Mouse (Mus musculus): ENCODE measurements around the gene Rpl31.

The Rpl31 gene

DNA sequence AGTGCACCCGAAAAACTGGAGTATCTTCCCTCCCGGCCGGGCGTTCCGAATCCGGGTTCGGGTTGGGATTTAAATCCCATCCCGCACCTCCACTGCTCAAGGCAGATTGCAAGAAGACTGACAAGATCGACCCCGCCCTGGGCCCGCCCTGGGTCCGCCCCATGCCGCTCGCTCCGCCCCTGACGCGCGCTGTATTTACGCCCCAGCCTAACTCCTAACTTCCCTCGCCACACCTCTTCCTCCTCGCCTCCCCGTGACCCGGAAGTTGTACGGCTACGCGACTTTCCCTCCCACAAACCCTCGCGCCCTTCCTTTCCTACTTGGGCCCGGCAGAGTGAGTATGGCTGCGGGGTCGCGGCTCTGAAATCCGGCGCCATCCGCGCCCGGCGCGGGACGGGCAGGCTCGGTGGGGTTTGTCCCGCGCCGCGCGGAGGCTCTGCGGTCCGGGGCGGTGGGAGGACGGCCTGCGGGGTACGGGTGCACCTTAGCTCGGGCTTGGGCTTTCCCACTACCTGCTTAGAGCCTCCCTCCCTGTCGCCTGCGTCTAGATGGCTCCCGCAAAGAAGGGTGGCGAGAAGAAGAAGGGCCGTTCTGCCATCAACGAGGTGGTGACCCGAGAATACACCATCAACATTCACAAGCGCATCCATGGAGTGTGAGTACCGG is at the start of gene Rpl31:
Gene Rpl31, plus strand, starts transcription at position 242 of the 666 bp plus-strand sequence.
- DNase-seq (ENCODE audit: low spot score): peak; percentile 97

DNA sequence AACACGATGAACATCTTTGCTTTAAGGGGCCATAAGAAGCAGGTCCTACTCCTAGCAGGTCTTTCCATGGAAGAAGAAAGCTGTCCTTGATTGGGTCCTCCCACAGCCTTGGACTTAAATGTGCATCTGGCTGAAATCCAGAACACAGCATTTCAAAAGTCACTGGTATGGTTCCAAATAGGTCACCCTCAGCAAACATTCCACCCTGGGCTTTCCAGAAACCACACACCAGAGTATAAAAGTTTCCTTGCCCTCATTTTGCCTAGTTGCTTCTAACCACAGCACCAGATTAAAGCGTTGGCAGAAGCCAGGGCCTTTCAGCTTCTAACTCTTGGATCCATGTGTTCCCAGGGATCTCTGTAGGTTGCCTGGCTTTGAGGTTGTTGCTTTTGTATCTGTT is 49.7 kb upstream of the Rpl31 start:
- peak; percentile 38 for DNase-seq (ENCODE audit: low spot score)

DNA sequence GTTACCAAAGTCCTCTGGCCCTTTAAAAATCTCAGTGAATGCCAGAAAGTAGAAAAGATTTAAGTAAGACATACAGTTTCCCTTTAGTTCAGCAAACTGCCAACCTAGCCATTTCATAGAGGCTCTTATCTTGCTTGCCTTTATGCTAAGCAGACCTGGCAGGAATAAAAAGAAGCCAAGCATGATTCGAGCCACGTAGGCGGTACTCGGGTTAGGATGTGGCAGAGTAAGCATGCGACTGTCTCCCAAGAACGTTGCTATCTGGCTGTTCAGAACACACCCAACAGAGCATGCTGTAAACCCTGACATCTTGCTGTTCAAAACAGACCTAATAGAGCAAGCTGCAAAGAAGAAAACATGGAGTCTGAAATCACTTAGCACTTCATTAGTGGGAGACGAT is 48.8 kb upstream of the Rpl31 start:
- DNase-seq (ENCODE audit: low spot score): no peak

DNA sequence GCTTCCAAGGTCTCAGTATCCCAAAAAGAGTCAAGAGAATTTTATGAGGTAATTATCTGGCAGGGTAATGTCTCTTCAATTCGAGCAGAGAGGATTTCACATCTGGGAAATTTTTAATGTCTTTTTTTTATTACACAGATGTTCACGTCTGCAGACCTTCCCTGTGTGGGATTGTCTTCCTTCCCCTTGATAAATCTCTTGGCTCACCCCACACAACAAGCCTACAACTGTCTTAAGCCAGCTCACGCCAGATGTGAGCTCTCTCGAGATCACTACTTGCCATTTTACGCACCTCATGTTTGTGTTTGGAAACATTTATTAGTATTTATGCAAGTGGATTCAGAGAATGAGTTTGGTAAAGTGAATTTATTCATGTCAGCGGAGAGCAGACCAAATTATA is 45.7 kb upstream of the Rpl31 start:
- no peak for DNase-seq (ENCODE audit: low spot score)

DNA sequence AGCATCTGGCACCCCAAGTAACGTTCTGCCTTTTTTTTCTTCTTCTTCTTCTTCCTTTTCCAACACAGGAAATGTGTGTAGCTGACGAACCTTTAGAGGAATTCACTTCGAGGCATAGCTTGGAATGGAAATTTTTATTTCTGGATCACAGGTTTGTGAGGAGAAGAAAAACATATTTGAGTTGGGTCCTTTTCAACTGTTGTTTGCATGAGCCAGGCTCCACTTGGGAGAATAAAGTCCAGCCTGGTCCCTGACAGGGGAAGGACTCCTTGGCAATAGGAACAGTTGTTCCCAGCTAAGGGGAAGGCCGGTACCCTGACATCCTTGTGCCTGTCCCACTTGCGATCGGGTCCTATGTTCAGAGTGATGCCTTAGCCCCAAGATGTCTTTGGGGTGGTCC is 42.4 kb upstream of the Rpl31 start:
- no peak for DNase-seq (ENCODE audit: low spot score)

DNA sequence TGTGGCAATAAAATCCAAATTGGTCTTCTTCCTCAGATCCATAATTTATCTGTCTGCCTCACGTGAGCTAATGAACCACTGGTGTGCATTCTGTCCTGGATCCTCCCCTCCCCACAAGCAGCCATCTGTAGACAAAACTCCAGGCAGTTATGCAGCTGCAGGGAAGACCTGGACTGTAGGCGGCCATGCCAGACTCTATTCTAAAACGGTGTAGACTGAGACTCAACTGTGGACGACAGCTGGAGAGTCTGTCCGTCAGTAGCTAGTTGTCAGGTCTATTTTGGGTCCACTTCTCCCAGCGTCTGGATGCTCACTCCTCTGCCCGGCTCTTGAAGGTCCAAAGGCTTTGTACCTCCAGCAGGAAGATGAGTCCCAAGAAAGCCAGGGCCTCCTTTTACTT is 40.1 kb upstream of the Rpl31 start:
- DNase-seq (ENCODE audit: low spot score): no peak

DNA sequence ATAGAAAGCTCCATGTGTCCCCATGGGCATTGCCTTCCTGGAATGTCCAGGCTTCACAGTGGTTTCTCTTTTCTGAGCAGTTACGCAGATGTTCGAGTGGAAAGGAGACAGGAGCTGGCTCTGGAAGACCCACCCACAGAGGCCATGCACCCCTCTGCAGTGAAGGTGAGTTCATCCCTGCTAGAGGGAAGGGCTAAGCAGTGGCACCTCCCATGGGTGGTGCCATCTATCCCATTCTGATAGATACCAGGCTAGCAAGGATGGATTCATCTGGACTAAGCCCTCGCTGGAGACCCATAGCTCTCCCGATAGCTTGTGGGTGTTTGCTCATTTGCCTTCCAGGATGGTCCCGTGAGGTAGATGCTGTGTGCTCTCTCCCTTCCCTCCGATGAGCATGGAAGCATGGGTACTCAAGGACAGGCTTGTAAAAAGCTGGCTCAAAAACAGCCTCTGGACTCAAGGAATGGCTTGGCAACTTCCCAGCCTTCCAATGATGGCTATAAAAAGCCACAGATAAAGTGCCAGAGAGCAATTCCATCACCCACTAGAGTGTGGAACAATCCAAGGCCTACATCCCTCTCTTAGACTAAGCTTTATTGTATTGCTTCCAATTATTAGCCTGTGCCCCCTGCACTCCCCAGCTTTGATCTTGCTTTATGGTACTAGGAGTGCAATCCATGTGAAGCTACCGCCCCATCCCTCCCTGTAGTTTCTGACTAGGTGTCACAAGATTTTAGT is 36.6 kb upstream of the Rpl31 start:
- peak; percentile 45 for DNase-seq (ENCODE audit: low spot score)

DNA sequence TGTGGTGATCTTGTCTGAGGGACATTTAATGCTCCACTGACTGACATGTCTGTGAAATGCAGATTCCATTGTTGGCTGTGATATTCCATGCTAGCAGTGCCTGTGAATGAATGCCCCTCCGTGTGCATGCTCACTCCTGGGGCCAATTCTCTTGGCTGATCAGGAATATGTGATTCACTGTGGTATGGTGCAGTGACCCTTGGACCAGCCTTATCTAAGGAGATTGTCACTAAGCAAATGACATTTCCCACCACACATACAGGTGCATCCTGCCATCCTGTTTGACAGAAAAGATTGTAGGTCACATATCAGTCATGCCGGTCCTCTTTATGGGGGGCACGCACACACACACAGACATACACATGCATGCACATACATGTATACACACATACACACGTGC is 35.2 kb upstream of the Rpl31 start:
- no peak for DNase-seq (ENCODE audit: low spot score)

DNA sequence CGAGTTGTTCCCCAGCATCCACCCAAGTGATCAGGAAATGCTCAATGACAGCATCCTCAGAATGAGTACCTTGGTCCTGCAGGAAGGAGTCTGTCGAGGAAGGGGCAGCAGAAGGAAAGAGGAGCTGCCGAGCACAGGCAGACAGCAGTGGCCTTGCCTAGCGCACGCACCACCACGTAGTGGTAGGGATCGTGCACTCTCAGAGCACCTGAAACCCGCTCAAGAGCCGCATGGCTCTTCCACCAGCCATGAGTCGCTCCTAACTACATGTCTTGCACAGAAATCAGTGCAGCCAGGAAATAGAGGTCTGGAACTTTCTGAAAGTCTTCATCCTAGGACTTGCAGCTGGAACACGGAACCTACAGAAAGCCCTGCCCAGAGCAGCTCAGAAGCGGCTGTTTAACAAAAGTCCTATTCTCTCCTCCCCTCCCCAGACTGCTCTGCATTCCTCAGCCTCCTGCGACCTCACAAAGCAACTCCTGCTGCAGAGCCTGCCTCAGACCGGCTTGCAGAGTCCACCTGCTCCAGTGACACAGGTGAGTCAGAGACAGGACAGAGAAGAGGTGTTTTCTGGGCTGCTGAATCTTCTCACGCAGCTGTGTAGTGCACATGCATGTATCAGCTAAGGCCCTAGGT is 32.0 kb upstream of the Rpl31 start:
- DNase-seq (ENCODE audit: low spot score): no peak

DNA sequence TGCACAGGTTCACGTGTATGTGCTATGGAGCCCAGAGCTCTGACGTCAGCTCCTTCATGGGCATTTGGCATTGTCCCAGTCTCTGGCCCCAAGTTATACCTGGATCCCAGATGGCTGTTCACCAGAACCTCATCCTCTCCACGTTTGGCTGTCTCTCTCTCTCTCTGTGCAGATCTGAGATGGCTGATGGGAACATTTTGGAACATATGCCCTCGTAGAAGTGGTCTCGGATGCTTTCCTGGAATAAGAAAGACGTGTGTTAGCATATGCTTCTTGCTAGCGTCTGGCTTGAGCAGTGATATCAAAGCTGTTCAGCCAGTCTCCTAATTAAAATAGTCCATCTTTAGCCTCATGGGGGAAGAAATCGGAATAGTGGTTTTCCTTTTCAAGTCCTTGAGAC is 30.9 kb upstream of the Rpl31 start:
- no peak for DNase-seq (ENCODE audit: low spot score)

DNA sequence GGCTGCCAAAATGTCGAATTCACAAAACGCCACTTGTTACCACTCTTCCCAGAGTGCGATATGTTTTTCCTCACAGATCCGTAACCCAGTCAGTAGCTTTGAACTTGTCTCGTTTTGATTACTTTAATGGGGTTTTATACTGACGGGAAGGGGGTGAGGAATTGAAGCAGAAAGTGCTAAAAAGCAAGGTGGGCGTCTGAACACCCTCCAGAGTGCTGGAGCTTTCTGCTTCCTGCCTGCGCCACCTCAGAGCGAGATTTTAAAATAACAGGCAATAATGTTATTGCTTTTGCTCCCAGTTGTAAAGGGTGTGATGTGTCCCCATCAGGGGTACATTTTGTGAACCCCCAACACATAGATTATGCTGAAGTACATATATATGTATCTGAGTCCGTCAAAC is 28.8 kb upstream of the Rpl31 start:
- no peak for DNase-seq (ENCODE audit: low spot score)

DNA sequence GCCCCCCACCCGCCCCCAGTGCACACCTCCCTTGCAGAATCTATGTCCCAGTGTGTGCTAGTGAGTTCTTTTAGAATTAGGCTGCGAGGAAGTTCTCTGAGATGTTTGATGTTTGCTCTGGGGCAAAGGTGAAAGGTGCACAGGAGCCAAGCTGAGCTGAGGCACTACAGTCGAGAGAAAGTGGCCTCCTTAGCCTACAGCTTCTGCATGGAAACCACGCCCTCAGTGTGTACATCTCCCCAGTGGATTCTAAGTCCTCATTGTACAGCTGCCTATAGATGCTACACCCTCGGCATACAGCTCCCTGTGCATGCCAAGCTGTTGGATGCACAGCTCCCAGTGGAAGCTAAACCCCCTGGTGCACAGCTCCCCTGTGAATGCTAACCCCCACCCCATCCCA is 28.2 kb upstream of the Rpl31 start:
- no peak for DNase-seq (ENCODE audit: low spot score)

DNA sequence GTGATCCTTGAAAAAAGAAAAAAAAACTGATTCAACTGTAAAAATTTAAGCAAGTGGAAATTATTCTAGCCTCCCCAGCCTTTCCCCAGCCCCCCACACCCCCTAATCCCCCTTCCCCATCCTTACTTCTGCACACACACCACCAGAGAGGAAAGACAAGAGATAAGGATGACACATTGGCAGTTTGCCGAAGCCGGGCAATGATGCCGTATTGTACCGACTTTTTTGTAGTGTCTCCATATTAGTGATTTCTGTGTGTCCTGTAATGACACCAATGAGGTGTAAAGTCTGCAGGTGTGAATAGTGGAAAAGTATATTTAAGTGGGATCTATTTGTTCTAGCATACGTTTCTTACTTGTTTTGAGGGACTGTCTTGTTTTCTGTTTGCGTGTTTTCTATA is 27.5 kb upstream of the Rpl31 start:
- DNase-seq (ENCODE audit: low spot score): no peak

DNA sequence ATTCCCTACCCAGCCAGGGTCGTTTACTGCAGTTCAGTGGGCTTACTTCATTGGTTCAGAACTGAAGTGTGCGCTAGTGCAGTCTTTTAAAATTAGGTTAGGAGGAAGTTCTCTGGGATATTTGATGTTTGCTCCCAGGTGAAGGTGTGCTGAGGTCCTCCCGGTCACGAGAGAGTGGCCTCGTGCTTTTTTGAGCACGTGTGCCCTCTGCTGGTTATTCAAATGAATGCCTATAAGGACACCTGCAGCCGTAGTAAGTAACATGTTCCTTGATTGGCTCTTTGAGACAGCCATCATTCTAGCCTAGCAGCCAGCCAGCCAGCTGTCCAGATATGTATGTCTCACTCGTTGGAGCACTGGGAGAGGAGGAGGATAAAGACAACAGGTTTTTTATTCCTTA is 27.0 kb upstream of the Rpl31 start:
- no peak for DNase-seq (ENCODE audit: low spot score)

DNA sequence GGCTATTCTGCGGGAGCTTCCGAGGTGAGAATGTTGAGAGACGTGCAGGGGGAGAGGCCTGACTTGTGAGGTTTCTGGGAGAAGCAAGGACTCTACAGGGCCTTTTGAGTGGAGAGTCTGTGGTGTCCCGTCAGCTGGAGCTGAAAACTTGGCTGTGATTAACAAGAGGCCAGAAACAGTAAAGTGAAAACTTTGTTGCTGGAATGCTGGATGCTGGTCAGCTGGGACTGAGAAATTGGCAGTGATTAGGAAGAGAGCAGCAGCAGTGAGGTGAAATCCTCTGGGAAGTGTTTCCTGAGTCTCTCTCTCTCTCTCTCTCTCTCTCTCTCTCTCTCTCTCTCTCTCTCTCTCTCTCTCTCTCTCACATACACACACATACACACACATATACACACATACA is 25.8 kb upstream of the Rpl31 start:
- DNase-seq (ENCODE audit: low spot score): no peak

DNA sequence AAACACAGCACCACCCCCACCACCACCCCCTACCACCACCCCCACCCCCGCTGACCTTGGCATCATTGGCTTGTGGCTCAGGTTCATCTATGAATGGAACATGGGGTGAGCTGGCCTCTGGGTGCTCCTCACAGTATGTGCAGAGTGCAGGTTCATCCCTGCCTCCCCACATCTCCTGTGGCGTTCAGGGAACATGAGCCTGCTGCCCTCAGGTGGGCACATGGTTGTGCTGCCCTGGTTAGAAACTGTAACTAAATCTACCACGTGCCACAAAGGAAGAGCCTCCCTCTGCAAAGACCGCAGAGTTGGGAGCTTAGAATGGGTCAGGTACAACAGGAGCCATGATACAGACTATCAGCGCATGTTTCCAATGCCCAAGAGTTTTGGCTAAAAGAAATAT is 24.4 kb upstream of the Rpl31 start:
- DNase-seq (ENCODE audit: low spot score): no peak

DNA sequence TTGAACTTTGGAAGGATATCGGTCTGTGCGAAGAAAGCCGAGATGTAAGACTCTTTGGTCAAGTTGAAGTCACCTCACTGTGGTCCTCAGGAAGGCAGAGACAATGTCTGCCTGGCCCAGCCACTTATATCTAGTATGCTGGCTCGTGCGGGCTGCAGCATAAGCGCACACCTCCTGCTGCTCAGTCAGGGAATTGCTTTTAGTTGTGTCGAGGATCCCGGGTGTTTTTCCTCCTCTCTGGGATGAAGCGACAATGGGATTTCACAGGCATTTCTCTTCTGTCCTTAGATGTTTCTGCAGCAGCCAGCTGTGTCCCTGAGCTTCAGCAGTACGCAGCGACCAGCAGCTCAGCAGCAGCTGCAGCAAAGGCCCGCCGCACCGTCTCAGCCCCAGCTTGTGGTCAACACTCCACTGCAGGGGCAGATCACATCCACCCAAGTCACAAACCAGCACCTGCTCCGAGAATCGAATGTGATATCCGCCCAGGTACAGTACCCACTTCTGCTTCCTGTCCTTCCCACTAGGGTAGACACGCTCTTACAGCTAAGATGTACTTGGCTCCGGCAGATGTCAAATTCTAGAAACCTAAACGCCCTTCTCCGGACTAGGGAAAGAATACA is 22.6 kb upstream of the Rpl31 start:
- DNase-seq (ENCODE audit: low spot score): no peak

DNA sequence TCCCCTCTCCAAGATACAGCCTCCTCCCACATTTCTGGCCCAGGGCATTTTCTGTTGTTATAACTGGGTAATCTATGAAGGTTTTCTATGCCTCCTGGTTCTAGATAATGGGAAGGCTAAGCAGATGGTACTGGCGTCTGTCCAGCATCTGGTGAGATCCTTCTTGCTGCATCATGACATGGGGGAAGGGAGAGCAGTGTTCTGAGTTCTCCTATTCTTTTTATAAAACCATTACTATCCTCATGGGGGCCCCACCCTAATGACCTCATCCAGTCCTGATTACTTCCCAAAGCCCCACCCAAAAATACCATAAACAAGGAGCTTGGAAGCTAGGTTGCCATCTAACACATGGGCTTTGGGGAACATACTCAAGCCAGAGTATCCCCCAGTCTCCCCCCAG is 18.6 kb upstream of the Rpl31 start:
- peak; percentile 76 for DNase-seq (ENCODE audit: low spot score)

DNA sequence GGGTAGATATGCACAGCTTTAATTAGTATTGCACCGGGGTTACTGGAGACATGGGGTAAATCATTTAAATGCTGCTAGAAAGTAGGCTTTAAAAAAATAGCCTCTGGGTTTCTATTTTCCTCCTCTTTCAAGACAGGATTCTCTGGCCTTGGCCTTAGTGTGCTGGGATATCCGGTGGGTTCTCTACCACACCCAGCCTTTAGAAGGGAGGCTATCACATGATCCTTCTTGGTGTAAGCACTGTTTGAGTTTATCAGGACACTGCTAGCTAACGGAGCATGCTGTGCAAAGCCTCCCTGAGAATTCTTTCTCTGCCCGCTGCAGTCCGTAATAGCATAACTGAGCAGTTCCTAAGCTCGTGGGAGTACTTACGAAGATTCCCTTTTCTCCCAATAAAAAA is 18.2 kb upstream of the Rpl31 start:
- no peak for DNase-seq (ENCODE audit: low spot score)

DNA sequence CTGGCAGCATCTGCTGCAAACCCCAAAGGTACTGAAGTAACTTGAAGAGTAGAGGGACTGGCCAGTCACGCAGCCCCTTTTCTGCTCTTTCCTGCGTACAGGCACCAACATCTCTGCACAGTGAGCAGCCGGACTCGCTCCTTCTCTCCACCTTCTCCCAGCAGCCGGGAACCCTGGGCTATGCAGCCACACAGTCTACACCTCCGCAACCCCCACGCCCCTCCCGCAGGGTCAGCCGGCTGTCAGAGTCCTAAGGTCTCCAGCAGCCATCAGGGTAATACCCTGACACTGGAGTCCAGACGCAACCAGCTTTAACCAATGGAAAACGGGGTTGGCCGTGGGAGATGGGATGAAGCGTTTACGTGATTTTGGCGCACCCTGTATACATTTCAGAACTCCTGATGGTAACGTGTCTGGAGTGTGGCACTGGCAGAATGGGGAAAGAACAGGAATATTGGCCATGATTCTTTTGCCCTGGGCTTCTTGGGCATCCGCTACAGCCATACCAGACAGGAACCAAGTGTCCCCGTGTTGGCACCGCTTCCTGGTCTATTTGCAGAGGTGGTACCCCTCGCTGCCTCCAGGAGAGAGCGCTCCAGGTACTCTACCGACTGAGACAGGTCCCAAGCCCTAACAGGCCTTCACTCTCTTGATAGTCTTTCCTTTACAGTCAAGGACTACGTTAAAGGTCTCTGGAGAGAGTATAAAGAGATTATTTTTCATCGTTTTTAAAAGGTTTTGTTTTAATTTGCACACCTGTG is 5.7 kb upstream of the Rpl31 start:
- no peak for DNase-seq (ENCODE audit: low spot score)

DNA sequence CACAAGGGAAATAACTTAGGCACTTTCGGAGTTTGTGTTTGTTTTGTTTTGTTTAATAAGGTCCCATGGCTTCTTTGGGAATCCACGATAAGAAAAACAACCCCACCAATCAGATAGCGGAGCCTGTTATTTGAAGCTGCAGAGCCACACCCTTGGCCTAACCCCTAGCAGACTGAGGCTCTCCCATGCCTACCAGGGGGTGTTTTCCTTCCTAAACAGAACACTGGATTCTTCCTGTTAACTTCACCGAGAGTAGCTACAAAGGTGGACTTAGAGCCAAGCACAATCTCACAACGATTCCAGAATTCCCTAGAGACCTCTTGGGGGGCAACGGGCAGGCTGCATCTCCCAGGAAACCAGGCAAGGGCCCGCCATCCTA is 5.1 kb upstream of the Rpl31 start:
- DNase-seq (ENCODE audit: low spot score): no peak

DNA sequence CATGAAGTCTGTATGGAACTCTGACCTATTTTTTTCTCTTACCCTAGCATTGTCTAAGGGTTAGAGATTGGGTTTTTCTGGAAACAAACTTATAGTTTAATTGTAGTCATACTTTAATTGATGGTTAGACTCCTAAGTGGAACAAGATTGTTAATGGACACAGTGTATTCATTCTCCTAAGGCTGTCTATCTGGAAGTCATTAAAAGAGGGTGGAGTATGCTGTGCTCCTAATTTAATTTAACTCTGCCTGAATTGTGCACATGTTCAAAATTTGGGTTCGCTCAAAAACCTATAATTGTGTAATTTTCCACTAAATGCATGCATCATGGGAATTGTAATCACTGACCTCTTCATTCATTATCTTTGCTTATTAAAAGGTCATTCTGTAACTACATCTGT is 2.1 kb upstream of the Rpl31 start:
- no peak for DNase-seq (ENCODE audit: low spot score)
